Mouse (Mus musculus): ENCODE results near the gene 4930516K23Rik.

DNA sequence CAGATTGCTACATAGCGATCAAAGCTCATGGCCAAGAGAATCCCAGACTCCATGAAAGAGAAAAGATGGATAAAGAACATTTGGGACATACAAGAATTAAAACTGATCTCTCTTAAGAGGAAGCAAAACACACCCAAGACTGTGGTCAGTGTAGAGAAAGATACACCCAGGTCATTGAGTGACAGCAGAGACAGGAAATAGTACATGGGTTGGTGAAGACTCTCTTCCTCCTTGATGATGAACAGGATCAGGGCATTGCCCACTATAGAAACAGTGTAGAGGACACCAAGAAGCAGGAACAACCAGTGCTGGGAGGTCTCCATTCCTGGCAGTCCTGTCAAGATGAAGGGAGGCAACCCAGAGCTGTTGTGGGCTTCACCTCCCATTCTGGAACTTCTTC lies 2.0 kb downstream of the 4930516K23Rik start:
- no peak for TF ChIP-seq POLR2A (IDR thresholded peaks at IDR 0.05; ENCODE audit: insufficient read depth, low read depth, low read length)
- TF ChIP-seq CTCF (IDR thresholded peaks at IDR 0.05), result no peak
- TF ChIP-seq EP300 (IDR thresholded peaks at IDR 0.05; ENCODE audit: insufficient read depth, low read depth, low read length), result no peak

Data from heart, adult 2 months (tissue).